Mouse (Mus musculus): Measurements from ENCODE around the gene Edem1. TPM values are rescaled to one million over a fixed set of nuclear protein-coding genes. Genes with fewer than 3 reads are reported as not detected.

Gene Edem1
- total and polyA plus RNA-seq, 3 experiments = 70.9 to 216 (median 157) TPM

DNA sequence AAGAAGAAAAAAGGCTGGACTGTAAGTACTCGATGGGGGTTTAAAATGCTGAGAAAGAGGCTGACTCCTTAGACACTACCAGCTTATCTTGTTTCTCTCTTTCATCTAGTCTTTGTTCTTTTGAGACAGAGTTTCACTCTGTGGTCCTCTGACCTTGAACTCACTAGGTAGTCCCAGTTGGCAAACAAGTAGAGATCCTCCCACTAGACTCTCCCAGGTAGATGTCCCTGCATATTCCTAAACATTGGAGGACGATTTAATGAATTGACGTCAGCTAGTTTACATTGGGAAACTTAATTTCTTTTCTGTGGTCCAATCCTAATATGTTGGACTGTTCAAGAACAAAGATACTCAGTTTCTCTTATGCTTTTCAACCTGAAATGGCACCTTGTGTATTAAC, 42.9 kb upstream of the Edem1 start:
- no peak for DNase-seq (ENCODE audit: extremely low read depth)
- Histone ChIP-seq H3K27me3 (replicated peaks) (no peaks in the 10 kb centered on the region), H3K4me3 (replicated peaks in 1 of 3; ENCODE audit: low read depth in 2 of 3, low read length in 2 of 3, poor library complexity in 1 of 3) (peak overlapping the region in 1 of 3 experiments; percentile 95), H3K4me2 (ENCODE audit: insufficient read depth, low read depth, poor library complexity, severe bottlenecking) (peak overlapping the region; percentile 98), H3K4me1 (ENCODE audit: control insufficient read depth in 1 of 2, insufficient read depth in 2 of 2) (peaks cover 2 to 56% of the 10 kb centered on the region in 2 experiments; a peak in 3 of 4 replicates), H3K79me2 (replicated peaks; ENCODE audit: control insufficient read depth, extremely low read depth, insufficient read depth, poor library complexity, severe bottlenecking) (peaks cover 71% of the 10 kb centered on the region), H3K27ac (ENCODE audit: insufficient read depth, low read depth) (no peak overlapping the region), H3K9ac (ENCODE audit: insufficient read depth, low read depth) (no peak overlapping the region), H3K9me3 (replicated peaks; ENCODE audit: low read length) (no peaks in the 10 kb centered on the region), H3K36me3 (replicated peaks in 1 of 2; ENCODE audit: control insufficient read depth in 1 of 2, insufficient read depth in 1 of 2, low read length in 1 of 2) (peaks cover 11 to 37% of the 10 kb centered on the region in 2 experiments)
- dilution Hi-C loops (cut with MboI; ENCODE audit: extremely low pct_ligation_motif_present, extremely low pct_unique_long_range_greater_than_20kb, low sequenced_read_pairs) = no loop called here
- TF ChIP-seq PAX5 (IDR thresholded peaks at IDR 0.05; ENCODE audit: low read length) = no peak
- in situ Hi-C loops (cut with MboI; ENCODE audit: low pct_ligation_motif_present, low pct_unique_long_range_greater_than_20kb, low sequenced_read_pairs) = no loop called here

- no peaks in the 10 kb centered on the region for H3K9me3 ChIP-seq (replicated peaks; ENCODE audit: low read length)
- peaks cover 89% of the 10 kb centered on the region for H3K79me2 ChIP-seq (replicated peaks; ENCODE audit: control insufficient read depth, extremely low read depth, insufficient read depth, poor library complexity, severe bottlenecking)
- H3K27me3 ChIP-seq (replicated peaks) = no peaks in the 10 kb centered on the region
- H3K4me1 ChIP-seq (ENCODE audit: control insufficient read depth in 1 of 2, insufficient read depth in 2 of 2) = peaks cover 0 to 82% of the 10 kb centered on the region in 2 experiments; a peak in 3 of 4 replicates
- TF ChIP-seq ZNF384 (IDR thresholded peaks at IDR 0.05; ENCODE audit: low read depth, low read length) = no peak
- TF ChIP-seq IRF4 (IDR thresholded peaks at IDR 0.05; ENCODE audit: low read depth, low read length) = no peak
- no peak for TF ChIP-seq UBTF (IDR thresholded peaks at IDR 0.05; ENCODE audit: low read depth, low read length)
- TF ChIP-seq MAFK (IDR thresholded peaks at IDR 0.05; ENCODE audit: insufficient replicate concordance, low read length) = no peak
- H3K36me3 ChIP-seq (replicated peaks in 1 of 2; ENCODE audit: control insufficient read depth in 1 of 2, insufficient read depth in 1 of 2, low read length in 1 of 2) = peaks cover 10 to 74% of the 10 kb centered on the region in 2 experiments
- no peak overlapping the region for H3K9ac ChIP-seq (ENCODE audit: insufficient read depth, low read depth)
- no peak overlapping the region for H3K27ac ChIP-seq (ENCODE audit: insufficient read depth, low read depth)
- in situ Hi-C loops (cut with MboI; ENCODE audit: low pct_ligation_motif_present, low pct_unique_long_range_greater_than_20kb, low sequenced_read_pairs) = no loop called here
- dilution Hi-C loops (cut with MboI; ENCODE audit: extremely low pct_ligation_motif_present, extremely low pct_unique_long_range_greater_than_20kb, low sequenced_read_pairs) = no loop called here
- no peak for DNase-seq (ENCODE audit: extremely low read depth)
- no peak overlapping the region for H3K4me2 ChIP-seq (ENCODE audit: insufficient read depth, low read depth, poor library complexity, severe bottlenecking)
- H3K4me3 ChIP-seq (replicated peaks in 1 of 3; ENCODE audit: low read depth in 2 of 3, low read length in 2 of 3, poor library complexity in 1 of 3) = no peak overlapping the region
Measured at GRCm38 (mm10) chr6:108791498-108791897, 36.9 kb upstream of the Edem1 start.

- H3K4me3 ChIP-seq (replicated peaks in 1 of 3; ENCODE audit: low read depth in 2 of 3, low read length in 2 of 3, poor library complexity in 1 of 3) = no peak overlapping the region
- H3K9me3 ChIP-seq (replicated peaks; ENCODE audit: low read length) = no peaks in the 10 kb centered on the region
- H3K36me3 ChIP-seq (replicated peaks in 1 of 2; ENCODE audit: control insufficient read depth in 1 of 2, insufficient read depth in 1 of 2, low read length in 1 of 2) = peaks cover 3 to 72% of the 10 kb centered on the region in 2 experiments
- in situ Hi-C loops (cut with MboI; ENCODE audit: low pct_ligation_motif_present, low pct_unique_long_range_greater_than_20kb, low sequenced_read_pairs) (no loop called here), dilution Hi-C loops (cut with MboI; ENCODE audit: extremely low pct_ligation_motif_present, extremely low pct_unique_long_range_greater_than_20kb, low sequenced_read_pairs) (no loop called here)
- no peak for DNase-seq (ENCODE audit: extremely low read depth)
- H3K4me2 ChIP-seq (ENCODE audit: insufficient read depth, low read depth, poor library complexity, severe bottlenecking) = no peak overlapping the region
- H3K79me2 ChIP-seq (replicated peaks; ENCODE audit: control insufficient read depth, extremely low read depth, insufficient read depth, poor library complexity, severe bottlenecking) = peaks cover 92% of the 10 kb centered on the region
- H3K4me1 ChIP-seq (ENCODE audit: control insufficient read depth in 1 of 2, insufficient read depth in 2 of 2) = peaks cover 0 to 87% of the 10 kb centered on the region in 2 experiments; a peak in 3 of 4 replicates
- no peak overlapping the region for H3K27ac ChIP-seq (ENCODE audit: insufficient read depth, low read depth)
- no peak overlapping the region for H3K9ac ChIP-seq (ENCODE audit: insufficient read depth, low read depth)
- H3K27me3 ChIP-seq (replicated peaks) = no peaks in the 10 kb centered on the region
- TF ChIP-seq TCF12 (IDR thresholded peaks at IDR 0.05; ENCODE audit: low read depth, low read length) (no peak), JUN (IDR thresholded peaks at IDR 0.05; ENCODE audit: insufficient read depth, low read depth, low read length) (no peak), PAX5 (IDR thresholded peaks at IDR 0.05; ENCODE audit: low read length) (no peak), MYC (IDR thresholded peaks at IDR 0.05; ENCODE audit: low read depth, low read length) (no peak), KAT2A (IDR thresholded peaks at IDR 0.05; ENCODE audit: insufficient replicate concordance, low read length) (no peak), MEF2A (IDR thresholded peaks at IDR 0.05; ENCODE audit: borderline replicate concordance, low read depth, low read length) (no peak), MAX (IDR thresholded peaks at IDR 0.05; ENCODE audit: low read length) (no peak), ZKSCAN1 (IDR thresholded peaks at IDR 0.05; ENCODE audit: borderline replicate concordance, low read depth, low read length) (no peak), IRF4 (IDR thresholded peaks at IDR 0.05; ENCODE audit: low read depth, low read length) (no peak)
Measured at GRCm38 (mm10) chr6:108795912-108796311, 32.5 kb upstream of the Edem1 start.
